Mouse (Mus musculus): ENCODE data around the gene Ugt3a1. TPM values are rescaled to one million over a fixed set of nuclear protein-coding genes. Genes with fewer than 3 reads are reported as not detected.

The Ugt3a1 gene
- polyA plus RNA-seq (2021; fragmentation: Nextera tagmentation) = not detected in 2 replicates
- long read RNA-seq, experiment 1 = 0 reads
- long read RNA-seq, experiment 2 = 0 reads

GRCm38 (mm10) chr15:9276838-9277295, at the start of gene Ugt3a1:
TSS of gene Ugt3a1 (plus strand) at chr15:9276888.

GRCm38 (mm10) chr15:9335341-9335740, 58.7 kb downstream of the Ugt3a1 start, which contains the start of gene Ugt3a2:
TSS of gene Ugt3a2 (plus strand) at chr15:9335550.

Other genes with a start within 250 kb of the Ugt3a1 start
- gene Nadk2, start 205.6 kb upstream of the Ugt3a1 start, polyA plus RNA-seq (2021; fragmentation: Nextera tagmentation) = 14.9 and 24.9 TPM in 2 replicates
- 8.2 and 9.5 TPM in 2 replicates for gene Lmbrd2, start 136.3 kb upstream of the Ugt3a1 start, polyA plus RNA-seq (2021; fragmentation: Nextera tagmentation)
- 1.3 and 1.5 TPM in 2 replicates for gene Skp2, start 121.5 kb upstream of the Ugt3a1 start, polyA plus RNA-seq (2021; fragmentation: Nextera tagmentation)
- gene Ugt3a2, start 58.7 kb downstream of the Ugt3a1 start, polyA plus RNA-seq (2021; fragmentation: Nextera tagmentation) = not detected in 2 replicates
- 3.5 and 4.9 TPM in 2 replicates for gene Capsl, start 159.1 kb downstream of the Ugt3a1 start, polyA plus RNA-seq (2021; fragmentation: Nextera tagmentation)